Mouse (Mus musculus): ENCODE measurements around the gene Sema3f.

The Sema3f gene

GRCm38 (mm10) chr9:107709697-107710483, at the start of gene Sema3f:
TSS of gene Sema3f (minus strand) at chr9:107710475.
- peak; percentile 42 for DNase-seq (ENCODE audit: low read depth, low spot score)

GRCm38 (mm10) chr9:107759593-107759992, 49.3 kb upstream of the Sema3f start:
- DNase-seq (ENCODE audit: low read depth, low spot score) = no peak

GRCm38 (mm10) chr9:107750378-107750777, 40.1 kb upstream of the Sema3f start:
- no peak for DNase-seq (ENCODE audit: low read depth, low spot score)

DNA sequence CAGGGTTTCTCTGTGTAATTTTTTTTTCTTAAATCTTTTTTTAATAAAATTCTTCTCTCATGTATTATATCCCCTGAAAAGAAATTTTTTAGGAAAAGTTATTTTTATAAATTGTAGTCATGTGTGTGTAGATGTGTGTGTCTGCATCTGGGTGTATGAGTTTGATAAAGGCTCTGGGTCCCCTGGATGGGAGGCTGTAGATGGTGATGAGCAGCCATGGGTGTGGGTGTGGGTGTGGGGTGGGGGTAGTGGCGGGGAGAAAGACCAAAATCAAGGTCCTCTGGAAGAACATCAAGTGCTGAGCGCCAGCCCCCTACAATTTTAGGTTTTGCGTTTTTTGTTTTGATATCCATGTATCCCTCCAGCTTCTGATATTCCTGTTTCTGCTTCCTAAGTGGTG, 37.8 kb upstream of the Sema3f start:
- no peak for DNase-seq (ENCODE audit: low read depth, low spot score)

GRCm38 (mm10) chr9:107747310-107747709, 37.0 kb upstream of the Sema3f start:
- no peak for DNase-seq (ENCODE audit: low read depth, low spot score)

- DNase-seq (ENCODE audit: low read depth, low spot score) = no peak
Observed at GRCm38 (mm10) chr9:107746679-107747078, 36.4 kb upstream of the Sema3f start.

DNA sequence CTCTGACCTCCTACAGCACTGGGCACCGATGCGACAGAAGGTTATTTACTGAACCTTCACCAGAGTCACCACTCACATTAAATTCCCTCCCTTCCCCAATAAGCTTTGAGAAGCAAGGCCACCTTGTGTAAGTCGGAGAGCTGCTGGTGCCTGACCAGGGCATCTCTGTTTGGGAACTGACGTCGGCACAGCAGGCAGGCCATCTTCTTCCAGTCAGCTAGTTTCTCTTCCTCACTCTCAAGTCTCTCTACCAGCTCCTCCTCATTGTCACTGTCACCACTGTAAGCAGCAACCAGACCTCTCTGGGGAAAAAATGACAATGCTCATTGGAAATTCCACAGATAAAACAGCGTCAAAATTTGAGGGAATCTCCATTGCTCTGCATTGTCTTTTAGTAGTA, 33.8 kb upstream of the Sema3f start:
- DNase-seq (ENCODE audit: low read depth, low spot score) = no peak

DNA sequence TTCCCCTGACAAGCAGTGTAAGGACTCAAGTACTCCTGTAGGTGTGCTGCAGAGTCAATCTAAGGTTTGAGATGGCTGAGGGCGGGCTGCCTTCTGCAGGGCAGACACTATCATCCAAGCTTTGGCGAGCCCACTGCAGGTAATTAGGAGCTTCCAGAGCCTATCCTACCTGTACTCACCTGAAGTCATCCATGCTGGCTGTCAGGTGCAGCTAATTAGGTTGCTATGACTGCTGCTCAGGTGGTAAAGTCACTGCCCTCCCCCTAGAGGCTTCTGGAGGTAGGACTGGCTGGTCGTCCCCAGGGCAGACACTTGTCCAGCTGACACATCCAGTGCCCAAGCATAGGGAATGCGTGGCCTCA, 28.5 kb upstream of the Sema3f start:
- no peak for DNase-seq (ENCODE audit: low read depth, low spot score)

DNA sequence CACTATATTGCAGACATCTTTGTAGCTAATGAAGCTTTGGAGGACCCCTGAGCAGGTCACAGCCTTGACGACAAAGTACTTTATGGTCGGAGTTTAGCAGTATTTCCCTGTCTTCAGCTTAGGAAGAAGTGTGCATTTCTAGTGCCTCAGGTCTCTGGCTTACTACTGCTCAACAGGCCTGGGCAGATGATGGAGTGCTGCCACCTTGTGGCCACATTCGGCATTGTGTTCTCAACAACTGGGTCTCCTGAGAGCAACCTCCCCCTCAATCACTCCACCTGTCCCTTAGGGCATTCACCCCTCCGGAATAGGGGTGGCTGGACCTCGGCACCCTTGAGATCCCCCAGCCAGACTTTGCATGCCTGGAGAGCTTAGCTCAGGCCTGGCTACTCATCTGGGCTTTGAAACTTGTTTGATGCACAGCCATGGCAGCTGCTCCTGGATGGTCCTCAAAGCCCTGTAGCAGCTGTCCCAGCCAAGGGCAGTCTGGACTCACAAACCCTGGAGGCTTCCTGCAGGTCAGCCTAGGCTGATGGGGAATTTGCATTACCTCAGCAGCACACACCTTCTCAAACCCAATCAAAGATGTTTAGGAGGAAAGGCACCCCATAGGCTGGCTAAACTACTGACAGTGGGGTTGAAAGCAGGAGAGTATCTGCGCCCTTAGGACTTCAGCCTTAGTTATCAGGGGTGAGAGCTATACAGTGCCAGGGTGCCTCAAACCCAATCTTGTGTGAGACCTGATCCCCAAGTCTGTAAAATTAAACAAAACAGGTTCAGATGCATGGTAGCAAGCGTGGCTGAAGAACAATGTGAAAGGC, 28.0 kb upstream of the Sema3f start:
- DNase-seq (ENCODE audit: low read depth, low spot score) = peak; percentile 57

DNA sequence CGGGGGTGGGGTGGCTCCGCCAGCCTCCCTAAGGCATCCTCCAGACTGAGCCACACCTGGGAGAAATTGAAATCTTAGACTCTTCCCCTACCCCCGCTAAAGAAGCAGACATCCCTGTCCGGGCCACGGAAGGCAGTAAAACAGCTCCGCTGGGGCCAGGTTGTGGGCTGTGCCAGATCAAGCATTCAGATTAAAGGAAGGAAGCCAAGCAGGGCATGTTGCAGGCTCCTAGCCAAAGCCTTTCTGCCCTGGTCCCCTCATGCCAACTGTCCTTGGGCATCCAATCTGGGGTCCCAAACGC, 25.9 kb upstream of the Sema3f start:
- no peak for DNase-seq (ENCODE audit: low read depth, low spot score)

DNA sequence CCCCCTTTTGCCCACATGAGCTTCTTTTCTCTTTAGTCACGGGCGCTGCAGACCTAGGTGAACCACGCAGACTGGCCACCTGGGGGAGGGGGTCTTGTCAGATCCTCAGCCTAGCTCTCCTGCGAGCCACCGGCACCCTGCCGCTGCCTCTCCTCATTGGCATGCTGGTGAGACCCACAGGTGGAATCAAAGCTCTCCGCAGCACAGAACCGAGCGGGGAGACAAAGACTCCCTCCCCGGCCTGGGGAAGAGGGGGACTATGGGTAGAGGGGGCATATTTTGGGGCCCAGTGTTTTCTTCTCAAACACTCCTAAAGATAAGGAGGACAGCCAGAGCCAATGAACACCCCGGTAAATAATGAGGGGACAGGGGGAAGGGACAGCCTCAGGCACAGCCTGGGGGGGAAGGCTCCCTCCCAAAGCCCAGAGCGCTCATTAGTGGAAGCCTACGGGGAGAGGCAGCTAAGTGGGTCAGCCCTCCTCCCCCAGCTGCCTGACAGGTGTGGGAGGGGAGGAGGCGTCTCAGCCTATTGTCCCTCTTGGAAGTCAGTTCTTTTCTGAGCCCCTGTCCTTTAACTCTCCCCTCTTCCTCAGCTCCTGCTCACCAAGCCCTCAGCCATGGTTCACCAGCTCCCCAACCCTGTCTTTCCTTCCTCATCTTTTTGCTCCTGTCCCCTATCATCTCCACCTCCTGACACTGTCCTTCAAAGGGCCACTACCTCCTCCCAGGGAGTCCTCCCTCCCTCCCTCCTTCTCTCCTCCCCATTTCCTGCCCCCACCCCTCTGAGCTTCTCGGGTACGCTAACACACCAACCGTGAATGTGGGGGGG, 25.3 kb upstream of the Sema3f start:
- no peak for DNase-seq (ENCODE audit: low read depth, low spot score)

- no peak for DNase-seq (ENCODE audit: low read depth, low spot score)
Observed at GRCm38 (mm10) chr9:107734567-107734971, 24.3 kb upstream of the Sema3f start.

DNA sequence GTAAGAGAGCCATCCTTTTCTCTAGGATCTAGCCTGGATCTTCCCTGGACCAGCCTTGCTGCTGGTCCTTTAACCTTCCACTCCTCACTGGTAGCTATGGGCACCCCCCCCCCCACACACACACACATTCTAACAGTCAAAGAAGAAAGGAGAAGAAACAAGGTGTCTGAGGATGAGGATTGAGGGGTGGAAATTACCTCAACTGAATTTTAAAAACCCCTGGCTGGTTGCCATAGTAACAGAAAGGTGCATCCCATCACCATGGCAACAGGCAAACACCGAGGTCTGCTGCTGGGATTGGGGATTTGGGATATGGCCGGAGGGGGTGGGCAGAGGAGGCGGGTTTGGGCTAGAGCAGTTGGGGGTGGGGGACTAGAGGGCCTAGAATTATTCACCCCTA, 19.4 kb upstream of the Sema3f start:
- no peak for DNase-seq (ENCODE audit: low read depth, low spot score)

DNA sequence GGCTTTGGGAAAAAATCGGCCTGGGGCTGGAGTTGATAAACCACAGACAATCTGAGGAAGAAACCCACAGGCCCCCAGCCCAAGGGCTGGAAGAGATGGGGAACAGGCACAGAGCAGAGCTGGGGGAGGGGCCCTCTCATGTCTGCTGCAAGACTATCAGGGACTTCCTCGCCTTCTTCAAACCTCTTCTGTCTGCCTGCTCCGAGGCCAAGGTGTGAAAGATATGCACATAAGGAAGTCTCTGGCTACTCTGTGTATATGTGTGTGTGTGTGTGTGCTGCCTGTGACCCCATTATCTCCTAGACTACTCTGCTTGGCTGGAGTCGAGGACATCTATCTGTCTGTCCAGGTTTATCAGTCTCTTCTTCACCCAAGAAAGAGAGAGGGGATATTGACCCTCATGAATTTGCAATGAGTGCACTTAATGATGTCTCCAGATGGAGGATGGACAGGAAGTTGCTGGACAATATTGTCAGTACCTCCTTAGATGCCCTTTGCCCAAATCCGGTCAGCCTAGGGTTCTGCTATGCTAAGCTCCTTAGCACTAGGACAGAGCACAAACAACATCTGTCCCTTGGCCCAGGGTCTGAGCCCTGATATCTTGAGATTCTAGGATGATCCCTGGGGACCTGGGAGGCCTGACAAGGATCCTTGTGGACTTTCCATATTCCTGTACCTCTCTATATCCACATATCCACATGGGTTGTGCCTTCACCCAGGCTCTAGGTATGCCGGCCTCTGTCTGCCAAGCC, 18.8 kb upstream of the Sema3f start:
- DNase-seq (ENCODE audit: low read depth, low spot score) = no peak

DNA sequence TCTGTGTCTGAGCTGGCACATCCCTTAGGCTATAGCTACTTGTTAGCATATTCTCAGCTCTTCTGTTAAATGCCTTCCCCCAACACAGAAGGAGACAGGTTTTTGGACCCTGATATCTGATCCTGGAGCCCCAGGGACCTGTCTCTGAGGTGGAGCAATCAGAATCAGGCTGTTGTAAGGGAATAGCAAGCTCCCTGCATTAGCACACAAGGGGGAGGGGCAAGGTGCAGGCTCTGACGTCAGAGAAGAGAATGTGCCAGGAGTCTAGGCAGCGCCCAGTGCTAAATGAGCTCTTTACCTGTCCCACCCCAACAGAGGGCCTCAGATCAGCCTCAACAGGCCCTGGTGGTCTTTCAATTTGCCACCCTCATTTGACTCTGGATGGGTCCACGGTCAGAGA, 16.8 kb upstream of the Sema3f start:
- no peak for DNase-seq (ENCODE audit: low read depth, low spot score)

DNA sequence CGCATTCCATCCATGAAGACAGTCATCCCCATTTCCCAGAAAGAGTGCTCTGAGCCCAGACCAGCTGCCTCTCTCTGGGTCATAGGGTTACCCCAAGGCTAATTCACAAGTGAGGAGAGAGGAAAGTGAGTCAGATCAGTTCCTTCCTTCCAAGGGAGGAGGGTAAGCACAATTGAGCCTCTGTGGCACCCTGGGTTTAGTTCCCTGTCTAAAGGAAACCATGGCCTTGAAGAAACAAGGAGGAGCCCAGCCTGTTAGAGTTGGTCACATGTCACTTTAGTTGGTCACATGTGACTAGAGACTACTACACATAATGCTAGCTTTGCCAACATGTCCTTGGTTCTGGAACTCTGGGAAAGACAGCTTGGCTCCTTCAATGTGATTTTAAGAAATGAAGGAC, 14.5 kb upstream of the Sema3f start:
- no peak for DNase-seq (ENCODE audit: low read depth, low spot score)

DNA sequence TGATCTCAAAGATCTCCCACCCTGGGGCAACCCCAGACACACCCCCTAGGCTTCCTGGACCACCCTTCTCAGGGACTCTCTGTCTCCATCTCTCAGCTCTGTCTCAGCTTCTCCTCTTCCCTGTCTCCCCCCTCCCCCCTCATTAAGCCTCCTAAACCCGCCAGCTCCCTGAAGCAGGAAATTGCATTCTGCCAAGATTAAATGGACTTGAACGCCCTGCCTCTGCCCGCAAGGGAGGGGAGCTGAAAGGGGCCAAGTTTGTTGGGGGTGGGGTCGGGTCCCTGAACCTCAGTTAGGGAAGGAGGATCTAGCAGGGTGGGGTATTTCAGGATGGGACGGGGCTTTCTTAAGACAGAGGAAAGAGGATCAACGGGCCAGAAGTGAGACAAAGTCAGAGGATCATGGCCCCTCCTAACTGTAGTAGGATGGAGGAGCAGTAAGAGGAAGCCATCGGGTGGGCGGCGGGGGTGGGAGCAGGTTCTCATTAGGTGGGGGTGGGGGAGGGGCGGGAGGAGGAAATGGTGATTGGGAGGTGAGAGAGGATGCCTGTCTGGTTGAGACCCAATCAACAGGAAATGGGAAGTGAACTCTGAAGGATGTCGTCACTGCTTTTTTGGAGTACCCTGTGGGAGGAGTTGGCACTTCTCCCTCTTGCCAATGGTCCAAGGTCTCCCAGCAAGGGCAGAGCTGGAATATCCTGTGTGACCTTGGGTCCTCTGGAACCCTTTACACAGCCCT, 13.7 kb upstream of the Sema3f start:
- DNase-seq (ENCODE audit: low read depth, low spot score) = no peak

DNA sequence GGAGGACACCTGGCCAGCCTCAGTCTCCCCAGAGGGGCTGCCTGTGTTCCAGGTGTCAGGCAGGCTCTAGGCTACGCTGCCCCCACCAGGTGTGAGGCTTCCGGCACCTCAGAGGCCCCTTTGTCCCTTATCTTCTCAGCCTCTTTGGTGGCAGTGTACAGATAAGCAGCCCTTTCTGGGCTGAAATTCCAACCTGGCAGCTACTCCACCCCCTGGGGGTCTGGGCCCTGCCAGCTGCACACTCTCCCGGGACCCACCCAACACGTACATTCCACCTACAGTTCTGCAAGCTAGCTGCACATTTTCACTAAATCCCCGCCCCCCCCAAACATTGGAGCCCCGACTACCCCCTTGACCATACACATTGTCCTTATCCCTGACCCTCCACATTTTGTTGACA, 13.0 kb upstream of the Sema3f start:
- no peak for DNase-seq (ENCODE audit: low read depth, low spot score)

DNA sequence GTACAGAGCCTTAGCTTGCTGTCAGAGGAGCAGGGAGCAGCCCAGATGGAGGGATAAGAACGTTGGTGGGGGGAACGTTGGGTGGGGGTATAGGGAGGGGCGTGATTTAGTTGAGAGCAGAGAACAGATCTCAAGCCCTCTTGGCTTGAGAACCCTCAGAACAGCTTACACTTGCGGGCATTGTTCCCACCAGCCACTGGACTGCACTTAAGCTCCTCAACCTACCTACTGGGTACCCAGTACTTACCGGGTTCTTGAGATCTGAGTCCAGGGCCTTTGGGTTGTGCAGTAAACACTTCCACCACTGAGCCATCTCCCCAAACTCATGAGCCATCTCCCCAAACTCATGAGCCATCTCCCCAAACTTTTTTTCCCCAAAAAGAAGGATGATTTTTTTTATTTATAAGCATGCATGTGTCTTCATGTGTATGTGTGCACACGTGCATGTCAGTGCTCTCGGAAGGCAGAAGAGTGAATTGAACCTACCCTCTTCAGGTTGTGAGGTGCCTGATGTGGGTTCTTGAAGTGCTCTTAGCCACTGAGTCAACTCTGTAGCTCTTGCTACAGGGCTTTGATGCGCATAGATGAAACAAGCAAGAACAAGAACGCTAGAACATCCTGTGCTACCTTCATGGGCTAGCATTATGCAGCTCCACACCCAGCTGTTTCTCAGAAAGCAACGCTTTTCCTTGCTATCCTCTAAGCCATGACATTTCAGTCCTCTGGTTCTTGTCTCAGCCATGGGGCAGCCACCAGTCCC, 8.7 kb upstream of the Sema3f start:
- DNase-seq (ENCODE audit: low read depth, low spot score) = no peak

DNA sequence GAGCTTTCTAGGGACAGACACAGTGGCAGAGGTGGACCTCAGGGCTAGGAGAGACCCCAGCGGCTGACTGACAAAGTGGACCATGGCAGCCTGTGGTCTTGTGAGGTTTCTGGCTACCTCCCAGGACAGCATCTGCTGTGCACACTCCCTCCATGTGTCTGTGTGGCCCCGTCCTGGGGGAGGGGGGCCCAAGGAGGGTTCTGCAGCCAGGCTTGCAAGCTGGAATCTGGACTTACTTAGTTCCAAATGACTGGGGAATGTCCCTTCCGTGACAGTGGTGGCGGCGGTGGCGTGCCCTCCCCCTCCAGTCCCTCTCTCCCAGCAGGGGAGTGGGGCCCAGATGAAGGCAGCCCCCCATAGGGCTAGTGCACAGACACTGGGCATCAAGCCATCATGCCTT, 6.7 kb upstream of the Sema3f start:
- DNase-seq (ENCODE audit: low read depth, low spot score) = no peak
